Mouse (Mus musculus) adrenal gland, adult 8-10 months (tissue): ENCODE measurements around the gene Pkd1l2. TPM values are rescaled to one million over a fixed set of nuclear protein-coding genes. Genes with fewer than 3 reads are reported as not detected.

Source experiments
- DNase-seq: peaks from one replicate; pipeline ENCODE4 v3.0.0; 2022
- total RNA-seq, 4 experiments: library from RNA; stranded (reverse); gene quantifications; 2 replicates each; pipeline ENCODE4 v1.2.4; 2022

The Pkd1l2 gene
- total RNA-seq, 4 experiments from 2014 or later, result 2.2 to 4.7 (median 3.2) TPM

DNA sequence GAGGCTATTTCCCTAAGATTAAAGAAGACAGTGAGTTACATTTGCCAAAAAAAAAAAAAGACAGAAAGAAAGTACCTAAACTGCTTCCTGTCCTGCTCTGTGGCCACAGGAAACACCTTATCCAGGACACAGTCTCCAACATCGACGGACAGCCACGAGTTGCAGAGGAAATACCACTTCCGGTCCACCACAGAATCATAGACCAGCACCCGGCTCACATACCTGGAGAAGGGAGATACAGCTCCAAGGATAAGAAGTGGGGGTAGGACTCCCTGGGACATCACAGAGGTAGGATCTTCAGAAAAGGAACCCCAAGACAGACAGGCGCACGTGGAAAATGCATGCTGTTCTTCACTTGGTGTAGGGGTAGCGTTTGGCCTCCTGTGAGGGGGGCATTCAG lies 49.6 kb downstream of the Pkd1l2 start:
- DNase-seq, result no peak

- no peak for DNase-seq
These were observed 50.8 kb downstream of the Pkd1l2 start for GRCm38 (mm10) chr8:117031476-117031875.

DNA sequence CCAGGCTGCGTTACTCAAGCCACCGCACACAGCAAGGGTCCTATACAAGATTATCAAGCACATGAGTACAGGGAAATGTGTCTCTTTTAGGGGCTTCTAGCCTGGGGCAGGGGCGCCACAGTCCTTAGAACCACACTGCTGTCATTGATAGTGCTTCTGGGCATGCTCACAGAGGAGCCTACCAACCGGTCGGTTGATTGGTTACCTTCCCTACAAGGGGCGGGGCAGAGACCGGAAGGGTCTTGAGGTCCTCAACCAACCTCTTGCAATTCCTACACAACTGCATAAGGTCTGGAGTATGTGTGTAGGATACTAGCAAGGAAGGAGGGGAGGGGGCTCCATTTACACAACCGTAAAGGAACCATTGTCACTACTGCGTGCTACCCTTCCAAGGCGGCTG lies 53.6 kb downstream of the Pkd1l2 start:
- no peak for DNase-seq

DNA sequence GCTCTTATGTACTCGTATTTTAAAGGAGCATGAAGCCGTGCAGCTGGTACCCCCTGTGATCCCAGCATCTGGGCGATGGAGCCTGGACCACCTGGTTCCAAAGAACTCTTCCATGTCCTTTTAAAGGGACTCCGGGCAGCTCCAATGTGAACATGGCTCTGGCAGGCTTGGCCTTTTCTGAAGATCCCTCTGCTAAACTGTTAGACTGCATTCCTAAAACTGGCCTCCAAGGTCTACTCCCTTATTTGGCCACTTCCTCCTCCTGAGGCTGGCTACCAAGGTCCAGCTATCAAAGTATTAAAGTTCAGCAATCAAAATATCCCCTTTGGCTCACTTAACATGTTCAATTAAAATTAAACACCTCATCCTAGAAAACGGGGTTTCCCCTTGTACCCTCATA lies 54.6 kb downstream of the Pkd1l2 start:
- peak; percentile 27 for DNase-seq

DNA sequence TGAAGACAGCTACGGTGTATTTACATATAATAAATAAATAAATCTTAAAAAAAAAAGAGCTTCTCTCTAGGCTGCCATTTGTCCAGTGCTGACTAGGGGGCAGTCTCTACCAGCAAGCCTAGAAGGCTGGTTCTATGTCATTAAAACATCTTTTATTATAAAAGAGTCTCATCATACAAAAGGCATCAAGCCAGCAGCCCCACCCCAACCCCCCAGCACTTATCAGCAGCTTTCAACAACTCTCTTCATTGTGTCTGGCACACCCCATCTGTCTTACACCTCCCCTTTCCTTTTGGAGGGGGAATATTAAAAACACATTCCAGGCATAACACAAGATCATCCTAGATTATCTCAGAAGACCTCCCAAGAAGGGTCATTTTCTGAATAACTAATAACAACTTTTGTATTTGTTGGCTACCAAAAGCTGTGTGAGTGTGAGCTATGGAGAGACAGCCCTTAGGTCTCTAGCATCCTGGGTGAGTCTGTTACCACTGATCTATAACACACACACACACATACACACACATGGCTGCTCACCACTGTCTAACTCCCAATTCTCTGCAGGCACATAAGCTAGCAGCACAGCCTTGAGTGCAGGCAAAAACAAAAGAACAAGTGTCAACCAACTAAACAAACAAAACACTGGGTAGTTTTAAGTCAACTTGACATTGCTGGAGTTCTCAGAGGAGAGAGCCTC lies 59.8 kb downstream of the Pkd1l2 start:
- DNase-seq, result no peak

GRCm38 (mm10) chr8:117019323-117020275 lies 62.6 kb downstream of the Pkd1l2 start:
- DNase-seq, result no peak

- no peak for DNase-seq
These were observed 64.4 kb downstream of the Pkd1l2 start for GRCm38 (mm10) chr8:117017896-117018295.

DNA sequence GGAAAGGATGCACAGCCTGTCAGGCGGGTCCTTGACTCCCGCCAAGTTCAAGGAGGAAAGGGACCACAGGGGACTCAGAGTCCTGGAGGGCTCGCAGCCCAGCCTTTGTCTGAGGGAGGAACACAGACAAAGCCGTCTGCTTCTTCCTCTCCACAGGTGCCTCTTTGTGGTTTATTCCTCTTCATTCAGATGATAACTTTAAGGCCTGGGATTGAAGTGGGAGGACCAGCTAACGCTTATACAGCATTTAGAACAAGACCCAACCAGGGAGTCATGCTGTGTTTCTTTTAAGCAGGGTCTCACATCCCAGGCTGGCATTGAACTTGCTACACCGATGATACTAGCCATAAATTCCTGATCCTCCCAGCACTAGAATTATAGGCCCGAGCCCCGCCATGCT lies 65.2 kb downstream of the Pkd1l2 start:
- DNase-seq, result no peak

- no peak for DNase-seq
These were observed 66.6 kb downstream of the Pkd1l2 start for GRCm38 (mm10) chr8:117015670-117016069.

DNA sequence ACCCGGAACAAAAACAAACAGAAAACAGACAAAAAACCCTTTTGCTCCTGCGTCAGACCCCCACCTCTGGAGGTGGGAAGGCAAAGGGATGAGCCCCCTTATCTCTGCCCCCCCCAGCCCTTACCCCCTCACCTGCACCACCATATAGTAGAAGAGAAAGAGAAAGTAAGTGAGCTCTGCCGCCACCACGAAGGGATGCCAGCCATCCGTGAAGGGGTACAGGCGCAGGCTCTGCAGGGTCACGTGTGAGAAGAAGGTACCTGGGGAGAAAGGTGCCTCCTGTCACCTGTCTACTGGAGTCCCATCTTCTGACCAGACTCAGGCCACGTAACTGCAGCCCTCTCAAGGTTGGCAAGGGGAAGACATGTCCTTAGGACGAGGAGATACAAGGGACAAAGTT lies 70.9 kb downstream of the Pkd1l2 start:
- DNase-seq, result no peak

DNA sequence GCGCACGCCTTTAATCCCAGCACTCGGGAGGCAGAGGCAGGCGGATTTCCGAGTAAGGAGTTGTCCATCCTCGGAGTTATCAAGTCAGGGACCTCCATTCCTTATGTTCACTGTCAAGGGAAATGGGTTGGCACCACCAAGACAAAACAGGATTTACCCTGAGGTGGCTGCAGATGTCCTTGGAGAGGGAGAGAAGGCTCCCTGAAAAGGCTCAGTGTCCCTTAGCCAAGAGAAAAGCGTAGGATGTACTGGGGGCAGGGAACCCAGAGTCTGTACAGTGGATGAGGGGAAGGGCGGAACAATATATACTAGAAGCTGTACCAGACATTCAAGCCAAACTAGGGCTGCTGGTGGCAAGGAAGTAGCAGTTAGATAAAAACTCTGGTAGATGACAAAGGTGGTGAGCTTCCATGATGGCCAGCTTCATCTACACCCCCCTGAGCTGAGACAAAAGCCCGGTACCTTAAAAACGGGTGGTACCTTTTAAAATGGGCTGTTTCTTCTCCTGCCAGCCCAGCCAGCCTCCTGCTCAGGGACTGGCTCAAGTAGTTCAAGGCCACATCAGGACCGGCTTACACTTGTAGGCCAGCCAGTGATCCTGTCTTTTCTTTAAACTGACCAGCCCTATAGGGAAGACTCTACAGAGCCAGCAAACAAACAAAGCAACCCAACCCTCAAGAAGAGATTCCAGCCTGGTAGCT lies 88.1 kb downstream of the Pkd1l2 start:
- no peak for DNase-seq

- DNase-seq, result peak; percentile 99
These were observed 89.0 kb downstream of the Pkd1l2 start, which contains the start of gene Gcsh for GRCm38 (mm10) chr8:116993095-116993867. TSS of gene Gcsh (minus strand) at chr8:116993537.

GRCm38 (mm10) chr8:116992176-116992971 lies 89.9 kb downstream of the Pkd1l2 start:
- no peak for DNase-seq

- DNase-seq, result no peak
These were observed 91.0 kb downstream of the Pkd1l2 start for GRCm38 (mm10) chr8:116991241-116991640.

- no peak for DNase-seq
These were observed 92.4 kb downstream of the Pkd1l2 start for GRCm38 (mm10) chr8:116989842-116990241.

DNA sequence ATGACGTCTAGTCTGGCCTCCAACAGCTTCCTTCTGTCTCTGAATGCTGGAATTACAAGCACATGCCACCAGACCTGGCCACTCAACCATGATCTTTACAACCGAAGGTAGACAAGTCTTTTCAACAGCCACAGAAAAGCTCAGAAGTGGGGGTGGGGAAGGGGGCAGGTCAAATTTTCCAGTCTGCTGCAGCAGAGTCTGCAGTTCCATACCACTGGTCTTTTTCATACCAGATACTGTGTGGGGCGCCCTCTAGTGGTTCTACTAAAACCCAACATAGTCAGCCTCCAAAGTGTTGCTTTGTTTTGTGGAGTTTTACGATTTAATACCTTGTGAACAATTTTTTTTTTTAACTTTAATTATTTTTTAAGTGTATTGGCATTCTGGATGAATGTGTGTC lies 102.1 kb downstream of the Pkd1l2 start:
- no peak for DNase-seq

- DNase-seq, result peak; percentile 98
These were observed 103.5 kb downstream of the Pkd1l2 start, which contains the start of gene 1700030J22Rik for GRCm38 (mm10) chr8:116978631-116979256. TSS of gene 1700030J22Rik (minus strand) at chr8:116978959.

DNA sequence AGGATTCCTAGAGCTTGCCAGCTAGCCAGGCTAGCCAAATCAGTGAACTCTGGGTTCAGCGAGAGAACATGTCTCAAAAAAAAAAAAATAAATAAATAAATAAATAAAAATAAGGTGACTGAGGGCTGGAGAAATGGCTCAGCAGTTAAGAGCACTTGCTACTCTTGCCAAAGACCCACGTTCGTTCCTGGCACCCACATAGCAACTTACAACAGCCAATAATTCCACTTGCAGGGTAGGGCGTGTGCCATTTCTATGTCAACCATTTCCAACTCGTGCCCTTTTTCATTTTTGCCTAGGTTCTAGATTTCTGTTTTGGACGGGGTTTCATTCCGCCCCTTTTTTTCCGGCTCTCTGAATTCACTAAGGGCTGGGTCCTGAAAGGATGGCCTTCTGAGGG lies 104.2 kb downstream of the Pkd1l2 start:
- DNase-seq, result no peak

DNA sequence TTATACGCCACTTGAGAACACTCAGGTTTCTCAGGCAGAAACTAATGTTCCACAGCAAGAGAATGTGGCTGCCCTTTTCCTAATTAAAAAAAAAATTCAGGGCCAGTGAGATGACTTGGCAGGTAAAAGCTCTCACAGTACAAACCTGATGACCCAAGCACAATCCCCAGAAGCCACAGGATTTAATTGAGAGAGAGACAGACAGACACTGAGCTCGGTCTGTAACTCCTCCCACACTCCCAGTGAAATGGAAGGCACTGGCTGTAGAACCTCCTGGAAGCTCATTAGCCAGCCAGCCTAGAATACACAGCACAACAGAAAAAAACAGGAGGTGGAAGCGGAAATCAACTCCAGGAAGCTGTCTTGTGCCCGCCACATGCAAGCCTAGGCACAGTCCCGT lies 106.6 kb downstream of the Pkd1l2 start:
- DNase-seq, result no peak

- DNase-seq, result no peak
These were observed 107.2 kb downstream of the Pkd1l2 start for GRCm38 (mm10) chr8:116975066-116975465.

DNA sequence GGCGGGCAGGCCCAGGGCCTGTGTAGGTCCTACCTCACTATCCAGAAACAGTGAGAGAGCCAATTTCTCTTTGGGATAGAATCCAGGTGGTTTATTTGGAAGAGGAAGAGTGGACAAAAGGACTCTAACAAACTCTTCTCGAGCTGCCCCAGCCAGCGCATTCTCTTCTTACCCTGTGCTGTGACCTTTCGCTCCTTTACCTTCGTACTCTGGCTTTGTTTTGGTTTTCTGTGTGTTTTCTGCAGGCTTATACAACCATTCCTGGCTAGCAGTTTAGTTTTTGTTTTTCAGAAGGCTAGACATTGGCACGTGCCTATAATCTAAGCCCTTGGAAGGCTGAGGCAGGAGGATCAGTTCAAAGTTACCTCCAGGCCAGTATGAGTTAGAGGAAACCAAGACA lies 112.7 kb downstream of the Pkd1l2 start:
- no peak for DNase-seq
